Mouse (Mus musculus): ENCODE results near the gene 2210016L21Rik.
"Not testable (repeated sequence)": the region's sequence is repeated elsewhere in the genome, so short reads cannot be mapped to it uniquely, and the experiment has no call there.

Gene 2210016L21Rik

DNA sequence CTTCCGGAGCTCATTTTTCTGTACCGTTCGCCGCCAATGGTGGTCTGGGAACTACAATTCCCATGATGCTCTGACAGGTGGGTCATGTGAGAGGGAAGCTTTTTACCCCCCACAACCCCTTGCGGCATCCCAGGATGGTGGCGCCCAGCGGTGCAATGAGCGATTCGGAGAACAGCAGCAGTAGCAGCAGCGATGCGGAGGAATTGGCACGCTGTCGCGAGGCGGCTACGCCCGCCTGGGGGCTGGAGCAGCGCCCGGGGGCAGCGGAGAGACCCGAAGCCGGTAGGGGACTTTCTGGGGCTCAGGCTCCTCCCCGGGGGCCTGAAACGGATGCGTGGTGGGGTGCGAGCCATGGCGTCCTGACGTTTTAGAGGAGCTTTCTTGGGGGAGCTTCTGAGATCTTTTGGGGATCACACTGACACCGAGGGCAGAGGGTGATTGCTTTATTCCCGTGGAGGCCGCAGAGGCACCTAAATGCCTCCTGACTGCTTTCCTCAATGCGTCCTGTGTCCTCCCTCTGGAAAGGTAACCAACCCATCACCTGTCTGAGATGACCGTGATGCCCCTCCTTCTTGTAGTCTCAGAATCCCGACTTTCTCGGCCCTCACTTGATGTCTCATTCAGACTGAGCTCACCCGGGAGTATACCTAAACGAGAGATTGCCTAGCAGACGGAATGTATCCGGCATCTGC, at the start of gene 2210016L21Rik:
Gene 2210016L21Rik, plus strand, starts transcription at position 85 of the 692 bp plus-strand sequence.
- DNase-seq (ENCODE audit: low read depth): peak; percentile 85

DNA sequence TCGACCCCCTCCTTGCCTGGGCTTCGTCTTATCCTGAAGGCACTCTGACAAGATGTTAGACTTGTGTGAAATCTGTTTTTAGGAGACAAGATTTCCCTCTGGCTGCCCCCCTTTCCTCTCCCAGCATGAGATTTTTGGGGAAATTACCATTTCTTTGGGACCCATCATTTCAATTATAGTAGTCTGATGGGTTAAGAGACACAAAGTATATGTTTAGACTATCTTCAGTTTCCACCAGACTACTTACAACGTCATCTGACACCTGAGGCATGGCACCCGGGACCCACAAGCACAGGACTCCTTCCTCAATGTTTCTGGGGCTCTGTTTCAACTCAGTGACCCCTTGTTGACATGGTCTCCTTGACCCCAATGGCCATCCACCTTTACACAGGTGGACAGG, 46.4 kb upstream of the 2210016L21Rik start:
- no peak for DNase-seq (ENCODE audit: low read depth)

DNA sequence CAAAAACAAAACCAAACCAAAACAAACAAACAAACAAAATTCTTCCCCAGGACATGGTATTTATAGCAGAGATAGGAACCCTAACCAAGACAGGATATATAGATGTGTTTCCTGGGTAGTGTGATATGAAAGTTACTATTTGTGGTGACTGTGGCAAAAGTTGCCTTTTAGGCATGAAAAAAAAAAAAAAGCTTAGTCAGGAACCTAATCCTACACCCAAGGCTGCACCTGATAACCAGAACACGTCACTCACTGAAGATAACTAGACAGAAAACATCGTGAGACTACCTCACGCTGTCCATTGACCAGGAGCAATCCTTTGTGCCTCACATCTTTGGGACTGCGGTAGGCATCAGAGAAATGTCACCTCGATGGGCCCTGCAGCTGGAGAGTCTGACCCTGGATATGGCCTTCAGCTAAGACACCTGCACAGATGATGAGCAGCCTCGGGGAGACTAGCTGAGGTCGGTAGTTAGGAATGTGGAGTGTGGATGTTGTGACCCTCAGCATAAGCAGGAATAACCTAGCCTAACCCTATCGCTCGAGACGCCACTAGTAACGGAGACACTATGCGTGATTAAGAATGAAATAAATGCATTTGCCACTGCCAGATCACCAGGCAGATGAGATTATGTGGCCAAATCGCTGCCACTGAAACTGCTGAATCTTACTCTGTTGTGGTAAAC, 45.1 kb upstream of the 2210016L21Rik start, which contains the start of gene Oasl2:
Gene Oasl2, plus strand, starts transcription at position 249 of the 686 bp plus-strand sequence.
- DNase-seq (ENCODE audit: low read depth): peak; percentile 13

DNA sequence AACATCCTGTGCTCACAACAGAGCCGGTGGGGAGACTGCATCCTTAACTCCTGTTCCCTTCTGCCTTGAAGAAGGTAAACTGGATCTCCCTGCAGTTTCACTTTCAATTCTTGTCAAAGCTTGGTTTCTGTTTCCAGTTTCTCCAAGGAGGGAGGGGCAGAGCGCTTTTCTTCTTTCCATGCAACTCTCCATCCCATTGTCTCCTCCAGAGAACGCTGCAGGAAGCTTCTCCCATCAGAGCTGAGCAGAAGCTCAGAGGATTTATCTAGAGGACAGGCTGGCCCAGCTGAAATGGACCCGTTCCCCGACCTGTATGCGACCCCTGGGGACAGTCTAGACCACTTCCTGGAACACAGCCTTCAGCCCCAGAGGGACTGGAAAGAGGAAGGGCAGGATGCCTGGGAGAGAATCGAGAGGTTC, 44.6 kb upstream of the 2210016L21Rik start:
- no peak for DNase-seq (ENCODE audit: low read depth)

DNA sequence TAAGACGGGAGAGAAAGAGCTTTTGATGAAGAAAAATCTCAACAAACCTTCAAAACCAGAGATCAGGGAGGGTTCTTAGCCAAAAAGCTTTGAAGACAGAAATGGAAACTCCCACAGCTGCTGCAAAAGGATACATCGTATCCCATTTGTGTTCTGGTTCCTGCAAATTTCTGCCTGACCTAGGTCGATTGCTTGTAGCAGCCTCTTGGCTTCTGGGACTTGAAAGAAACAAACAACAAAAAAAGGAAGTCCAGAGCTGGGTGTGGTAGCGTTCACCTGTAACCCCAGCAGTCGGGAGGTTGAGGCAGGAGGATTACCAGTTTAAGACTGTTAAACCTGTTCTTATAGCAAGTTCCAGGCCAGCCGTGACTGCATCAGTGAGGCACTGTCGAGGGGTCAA, 43.1 kb upstream of the 2210016L21Rik start:
- DNase-seq (ENCODE audit: low read depth): no peak

DNA sequence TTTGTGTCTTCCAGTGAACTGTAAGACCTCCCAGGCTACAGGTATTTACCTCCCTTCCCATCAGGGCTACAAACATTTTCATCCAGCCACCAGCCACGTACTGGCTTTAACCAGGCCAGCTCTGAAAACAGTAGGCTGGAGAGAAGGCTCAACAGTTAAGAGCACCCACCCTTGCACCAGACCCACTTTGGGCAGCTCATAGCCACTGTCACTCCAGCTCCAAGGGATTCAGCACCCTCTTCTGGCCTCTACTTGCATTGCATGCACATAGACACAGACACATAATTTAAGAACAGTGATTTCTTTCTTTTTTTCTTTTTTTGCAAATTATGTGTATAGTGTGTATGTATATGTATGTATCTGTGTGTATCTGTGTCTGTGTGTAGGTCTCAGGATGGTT, 39.5 kb upstream of the 2210016L21Rik start:
- no peak for DNase-seq (ENCODE audit: low read depth)

DNA sequence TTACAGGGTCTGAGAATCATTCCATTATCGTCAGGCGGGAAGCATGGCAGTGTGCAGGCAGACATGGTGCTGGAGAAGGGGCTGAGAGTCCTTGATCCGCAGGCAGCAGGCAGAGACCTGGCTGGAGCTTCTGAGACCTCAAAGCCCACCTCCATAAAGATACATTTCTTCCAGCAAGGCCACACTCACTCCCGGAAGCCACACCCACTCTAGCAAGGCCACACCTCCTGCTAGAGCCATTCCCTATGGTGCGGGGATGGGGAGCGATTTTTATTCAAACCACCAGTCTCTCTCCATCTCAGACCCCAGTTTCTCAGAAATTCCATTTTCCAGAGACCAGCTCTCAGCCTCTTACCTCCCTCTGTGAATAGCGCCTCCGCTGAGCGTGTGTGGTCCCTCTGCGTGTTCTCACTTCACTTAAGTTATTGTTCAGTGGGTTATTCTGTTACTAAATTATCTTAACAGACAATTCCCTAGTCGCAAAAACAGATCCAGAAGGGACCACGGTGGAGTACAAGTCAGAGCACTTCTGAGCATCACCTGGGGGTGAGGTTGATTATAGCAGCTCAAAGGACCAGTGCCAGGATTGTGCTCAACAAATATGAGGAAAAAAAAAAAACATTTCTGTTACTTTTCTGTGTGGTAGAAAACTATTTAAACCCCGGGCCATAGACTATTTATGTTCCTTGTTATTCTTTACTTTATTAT, 33.2 kb upstream of the 2210016L21Rik start:
- DNase-seq (ENCODE audit: low read depth): no peak

DNA sequence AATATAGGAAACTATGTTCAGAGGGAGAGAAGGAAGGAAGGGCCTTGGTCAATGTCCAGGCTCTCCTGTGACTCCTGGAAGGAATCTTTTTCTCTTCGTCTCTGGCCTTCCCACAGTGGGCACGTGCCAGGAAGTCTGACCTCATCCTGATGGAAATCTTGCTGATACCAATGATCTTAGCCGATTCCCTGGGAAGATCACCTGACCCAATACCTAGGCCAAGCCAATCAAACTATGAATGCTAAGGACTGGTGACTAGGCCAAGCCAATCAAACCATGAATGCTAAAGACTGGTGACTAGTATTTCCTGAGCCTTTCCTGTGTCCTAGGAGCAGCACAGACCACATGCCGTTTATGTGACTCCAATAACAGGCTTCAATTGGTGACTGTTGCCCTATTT, 28.3 kb upstream of the 2210016L21Rik start:
- DNase-seq (ENCODE audit: low read depth): no peak

DNA sequence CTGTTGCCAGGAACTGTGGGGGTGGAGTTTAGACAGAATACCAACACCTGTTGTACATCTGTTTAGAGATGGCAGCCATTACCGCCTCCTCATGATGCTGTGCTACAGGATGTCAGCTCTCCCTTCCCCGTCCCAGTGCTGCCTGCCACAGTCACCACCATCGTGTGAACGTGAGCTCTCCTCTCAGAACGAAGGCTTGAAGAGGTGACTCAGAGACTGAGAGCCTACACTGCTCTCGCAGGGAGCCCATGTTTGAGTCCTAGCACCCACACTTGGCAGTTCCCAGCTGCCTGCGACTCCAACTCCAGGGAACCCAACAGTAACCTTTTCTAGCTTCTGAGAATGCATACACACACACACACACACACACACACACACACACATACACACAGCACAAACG, 27.1 kb upstream of the 2210016L21Rik start:
- no peak for DNase-seq (ENCODE audit: low read depth)

DNA sequence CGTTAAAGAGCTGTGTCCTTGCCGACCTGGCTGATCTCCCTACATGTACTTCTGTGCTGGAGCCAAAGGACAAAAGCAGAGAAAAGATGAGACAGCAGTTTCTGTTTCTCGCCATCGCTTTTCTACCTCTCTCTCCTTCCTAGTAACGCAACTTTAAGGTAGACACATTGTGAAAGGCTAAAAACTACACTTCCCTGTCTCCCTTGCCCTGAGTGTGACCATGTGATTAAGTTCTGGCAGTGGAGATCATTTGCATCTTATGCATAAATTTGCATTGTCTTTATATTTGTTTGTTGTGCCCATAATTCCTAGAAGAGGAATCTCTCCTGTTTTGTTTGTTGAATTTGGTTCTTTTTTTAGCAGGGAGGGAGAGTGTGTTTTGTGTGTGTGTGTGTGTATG, 26.1 kb upstream of the 2210016L21Rik start:
- no peak for DNase-seq (ENCODE audit: low read depth)

DNA sequence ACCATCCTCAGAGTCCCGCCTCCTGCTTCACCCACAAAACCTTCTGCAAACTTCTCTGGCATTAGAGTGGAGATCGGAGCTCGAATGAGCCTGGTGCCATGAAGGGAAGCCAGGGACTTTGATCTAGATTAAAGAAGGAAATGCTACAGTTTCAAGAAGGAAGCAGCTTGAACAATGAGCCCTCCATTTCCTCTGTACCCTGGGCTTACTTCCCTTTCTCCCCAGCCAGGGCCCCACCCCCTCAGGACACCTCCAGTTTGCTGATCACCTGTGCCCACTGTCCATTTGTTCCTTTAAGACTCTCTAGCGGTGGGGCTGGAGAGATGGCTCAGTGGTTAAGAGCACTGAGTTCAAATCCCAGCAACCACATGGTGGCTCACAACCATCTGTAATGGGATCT, 25.2 kb upstream of the 2210016L21Rik start:
- no peak for DNase-seq (ENCODE audit: low read depth)

DNA sequence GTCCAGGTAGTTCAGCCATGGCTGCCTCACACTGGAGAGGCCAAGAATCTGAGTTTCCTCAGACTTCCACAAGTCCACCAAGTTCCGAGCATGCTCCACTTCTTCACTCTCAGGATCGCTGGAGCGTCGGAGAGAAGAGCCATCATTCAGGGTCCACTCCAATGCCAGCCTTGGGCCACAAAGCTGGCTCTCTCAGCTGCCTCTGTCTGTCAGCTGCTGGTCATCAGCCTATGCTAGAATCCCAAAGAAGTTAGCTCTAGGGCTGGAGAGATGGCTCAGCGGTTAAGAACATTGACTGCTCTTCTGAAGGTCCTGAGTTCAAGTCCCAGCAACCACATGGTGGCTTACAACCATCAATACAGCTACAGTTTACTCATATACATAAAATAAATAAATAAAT, 24.6 kb upstream of the 2210016L21Rik start:
- not testable (repeated sequence) for DNase-seq (ENCODE audit: low read depth)

DNA sequence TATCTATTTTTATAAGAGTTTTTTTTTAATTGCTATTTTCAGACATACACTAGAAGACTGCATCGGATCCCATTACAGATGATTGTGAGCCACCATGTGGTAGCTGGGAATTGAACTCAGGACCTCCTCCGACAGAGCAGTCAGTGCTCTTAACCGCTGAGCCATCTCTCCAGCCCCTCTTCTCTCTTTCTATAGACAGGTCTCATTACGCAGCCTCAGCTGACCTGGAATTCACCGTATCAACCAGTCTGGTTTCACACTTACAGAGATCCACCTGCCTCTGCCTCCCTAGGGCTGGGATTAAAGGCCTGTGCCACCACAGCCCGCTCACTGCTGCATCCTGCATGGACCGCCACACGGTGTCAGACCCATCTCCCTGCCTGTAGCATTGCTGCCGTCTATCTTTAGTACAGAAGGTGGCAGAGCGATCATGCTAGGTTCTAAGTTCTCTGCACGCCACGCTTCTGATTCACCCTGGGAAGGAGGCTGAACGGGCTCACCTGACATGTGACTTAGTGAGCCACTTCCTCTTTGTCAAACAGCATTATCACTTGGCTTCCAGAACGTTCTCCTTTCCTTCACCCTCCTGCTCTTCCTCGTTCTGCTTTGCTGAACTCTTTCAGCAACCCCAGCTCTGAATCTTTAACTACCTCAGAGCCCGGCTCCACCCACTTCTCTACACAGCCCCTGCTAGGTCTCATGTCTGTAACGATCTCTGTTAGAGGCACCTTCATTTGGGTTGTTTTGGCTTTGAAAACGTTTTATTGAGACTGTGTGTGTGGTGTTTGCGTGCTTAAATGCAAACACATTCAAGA, 20.2 kb upstream of the 2210016L21Rik start:
- no peak for DNase-seq (ENCODE audit: low read depth)

DNA sequence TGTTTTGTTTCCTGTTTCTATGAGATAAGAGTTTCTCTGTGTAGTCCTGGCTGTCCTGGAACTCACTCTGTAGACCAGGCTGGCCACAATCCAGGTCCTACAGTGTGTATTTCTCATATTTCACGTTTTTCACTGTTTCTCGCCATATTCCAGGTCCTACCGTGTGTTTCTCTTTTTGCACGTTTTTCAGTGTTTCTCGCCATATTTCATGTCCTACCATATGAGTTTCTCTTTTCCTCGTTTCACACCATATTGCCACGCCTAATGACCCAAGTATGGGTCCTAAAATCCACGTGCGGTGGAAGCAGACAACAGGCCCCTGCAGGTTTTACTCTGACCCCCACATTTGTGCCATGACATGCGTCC, 19.6 kb upstream of the 2210016L21Rik start:
- DNase-seq (ENCODE audit: low read depth): no peak

DNA sequence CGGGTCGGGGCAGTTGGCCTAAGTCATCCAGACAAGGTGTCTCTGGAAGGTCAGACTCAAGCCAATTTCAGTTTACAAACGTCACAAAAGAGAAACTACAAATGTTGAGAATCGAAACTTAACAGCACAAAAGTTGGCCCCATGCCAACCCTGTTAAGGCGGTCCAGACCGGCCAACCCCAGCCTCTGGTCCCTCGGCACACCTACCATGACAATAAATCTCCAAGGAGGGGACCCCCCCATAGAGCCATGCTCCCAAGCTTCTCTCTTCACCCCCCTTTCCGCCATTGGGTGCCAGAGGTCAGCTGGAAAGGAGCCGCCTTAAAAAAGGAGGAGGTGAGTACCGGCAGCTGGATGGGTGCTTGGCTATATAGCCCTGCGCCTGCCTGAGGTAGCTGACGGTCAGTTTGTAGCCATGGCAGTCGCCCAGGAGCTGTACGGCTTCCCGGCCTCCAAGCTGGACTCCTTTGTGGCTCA, 18.9 kb upstream of the 2210016L21Rik start, which contains the start of gene Oasl1:
Gene Oasl1, plus strand, starts transcription at position 243 of the 476 bp plus-strand sequence.
- DNase-seq (ENCODE audit: low read depth): no peak

DNA sequence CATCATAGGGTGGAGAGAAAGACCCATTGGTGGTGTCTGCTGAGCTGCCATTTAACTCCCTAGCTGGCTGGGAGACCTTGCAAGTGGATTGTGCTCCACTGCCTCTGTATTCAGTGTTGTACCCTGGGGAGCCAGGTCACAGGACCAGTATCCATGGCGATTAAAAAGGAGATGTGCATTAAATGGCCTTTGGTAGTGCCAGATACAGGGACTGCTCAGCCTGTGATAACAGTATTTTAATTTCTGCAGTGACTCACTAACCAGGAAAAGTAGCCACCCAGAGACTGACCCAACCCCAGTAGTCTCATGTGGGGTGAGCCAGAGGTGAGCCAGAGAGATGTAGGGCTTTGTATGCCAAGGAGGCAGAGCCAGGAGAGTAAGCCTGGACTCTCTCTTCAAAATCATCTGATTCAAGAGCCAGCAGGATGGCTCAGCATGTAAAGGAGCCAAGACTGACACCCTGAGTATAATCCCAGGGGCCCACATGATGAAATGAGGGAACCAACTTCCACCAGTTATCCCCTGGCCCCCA, 15.7 kb upstream of the 2210016L21Rik start:
- DNase-seq (ENCODE audit: low read depth): no peak

DNA sequence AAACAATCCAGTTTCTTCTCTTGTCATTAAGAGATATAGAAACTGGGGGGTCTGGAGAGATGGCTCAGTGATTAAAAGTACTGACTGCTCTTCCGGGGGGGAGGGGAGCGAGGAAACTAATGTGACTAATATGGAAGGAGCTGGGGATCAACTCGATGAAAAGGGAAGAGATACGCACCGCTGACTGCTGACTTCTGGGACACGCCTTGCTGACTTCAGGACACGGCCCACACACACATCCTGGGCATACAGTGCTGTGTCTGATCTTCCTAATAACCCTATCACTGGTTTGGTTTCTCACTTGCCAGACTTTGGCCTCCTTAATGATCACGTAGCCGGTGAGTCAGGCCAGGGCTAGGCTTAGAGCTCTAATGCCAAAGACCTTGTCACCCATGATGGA, 15.2 kb upstream of the 2210016L21Rik start:
- DNase-seq (ENCODE audit: low read depth): no peak

DNA sequence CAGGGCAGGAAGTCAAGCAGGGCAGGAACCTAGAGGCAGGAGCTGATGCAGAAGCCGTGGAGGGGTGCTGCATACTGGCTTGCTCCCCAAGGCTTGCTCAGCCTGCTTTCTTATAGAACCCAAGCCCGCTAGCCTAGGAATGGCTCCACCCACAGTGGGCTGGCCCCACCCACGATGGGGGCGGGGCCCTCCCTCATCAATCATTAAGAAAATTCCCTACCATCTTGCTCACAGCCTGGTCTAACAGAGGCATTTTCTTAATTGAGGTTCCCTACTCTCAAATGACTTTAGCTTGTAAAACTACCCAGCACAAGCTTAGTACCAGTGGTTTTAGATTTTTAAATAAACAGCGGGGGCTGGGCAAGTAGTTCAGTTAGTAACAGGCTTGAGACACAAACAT, 10.3 kb upstream of the 2210016L21Rik start:
- DNase-seq (ENCODE audit: low read depth): no peak

DNA sequence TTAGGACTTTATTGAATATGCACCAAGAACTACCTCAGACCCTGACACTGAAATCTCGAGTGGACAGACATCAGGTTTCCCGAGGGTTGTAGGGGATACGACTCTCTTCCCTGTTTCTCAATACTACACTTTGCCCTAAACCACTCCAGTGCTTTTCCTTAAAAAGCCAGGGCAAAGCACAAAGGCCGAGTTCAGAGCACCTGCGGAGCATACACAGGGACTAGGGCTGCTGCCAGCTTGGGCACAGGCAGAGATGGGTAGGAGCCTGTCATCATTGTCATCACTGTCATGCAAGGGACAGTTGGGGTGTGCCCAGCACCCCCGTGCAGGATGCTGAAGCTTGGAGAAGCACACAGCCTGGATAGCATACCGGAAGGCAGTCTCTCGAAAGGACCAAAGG, 8.8 kb upstream of the 2210016L21Rik start:
- DNase-seq (ENCODE audit: low read depth): no peak

DNA sequence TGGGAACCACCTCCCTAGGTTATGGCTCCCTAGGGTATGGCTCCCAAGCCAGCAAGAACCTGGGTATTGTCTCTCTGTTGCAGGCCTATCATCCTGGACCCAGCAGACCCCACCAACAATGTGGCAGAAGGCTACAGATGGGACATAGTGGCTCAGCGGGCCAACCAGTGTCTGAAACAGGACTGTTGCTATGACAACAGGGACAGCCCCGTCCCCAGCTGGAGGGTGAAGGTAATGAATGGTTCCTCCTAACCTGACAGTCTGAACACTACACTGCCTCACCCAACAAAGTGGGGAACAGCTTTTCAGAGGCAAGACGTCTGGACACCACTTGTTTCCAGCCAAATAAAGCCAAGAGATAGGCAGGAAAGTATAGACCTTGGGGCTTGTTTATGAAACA, 6.1 kb upstream of the 2210016L21Rik start:
- no peak for DNase-seq (ENCODE audit: low read depth)

DNA sequence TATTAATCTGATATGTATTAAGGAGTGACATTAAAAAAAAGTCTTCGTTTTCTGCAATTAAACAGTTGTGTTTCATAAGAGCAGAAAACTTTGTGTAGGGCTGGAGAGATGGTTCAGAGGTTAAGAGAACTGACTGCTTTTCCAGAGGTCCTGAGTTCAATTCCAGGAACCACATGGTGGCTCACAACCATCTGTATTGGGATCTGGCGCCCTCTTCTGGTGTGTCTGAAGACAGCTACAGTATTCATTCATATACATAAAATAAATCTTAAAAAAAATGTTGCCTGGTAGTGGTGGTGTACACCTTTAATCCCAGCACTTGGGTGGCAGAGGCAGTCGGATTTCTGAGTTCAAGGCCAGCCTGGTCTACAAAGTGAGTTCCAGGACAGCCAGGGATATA, 820 bp upstream of the 2210016L21Rik start:
- DNase-seq (ENCODE audit: low read depth): not testable (repeated sequence)

DNA sequence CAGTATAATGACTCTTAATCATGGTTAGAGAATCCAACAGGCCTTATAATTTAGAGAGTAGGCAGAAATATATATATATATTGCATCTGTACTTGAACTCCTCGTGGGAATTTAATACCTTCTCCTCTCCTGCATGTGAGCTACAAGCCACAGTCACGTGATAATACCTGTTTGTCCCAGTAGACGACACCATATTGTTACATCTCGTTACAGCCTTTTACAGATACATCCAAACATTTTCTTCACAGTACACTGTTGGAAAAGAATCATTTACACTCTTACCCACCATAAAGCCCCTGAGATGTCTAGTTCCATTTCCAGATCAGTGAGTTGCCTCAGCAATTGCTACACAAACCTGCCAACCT, 790 bp downstream of the 2210016L21Rik start:
- no peak for DNase-seq (ENCODE audit: low read depth)
